Mouse (Mus musculus) thymus, adult 2 months (tissue): ENCODE measurements at regions not wholly inside any gene's neighbourhood (a gene's known extent, or its start where the extent isn't known, plus 50 kb on each side); places are given as distances from the start of the nearest gene placed in this dataset.
A peak's percentile ranks its signal among the peaks of the same experiment; 100 is the strongest.

Experiments
- DNase-seq: peaks from one replicate; pipeline ENCODE4 v3.0.0; 2021
- H3K27ac ChIP-seq: fragments of 200-500 bp; 2 replicates; pipeline ENCODE4 v1.5.1; 2012; ENCODE audit warnings: low read length, control low read depth; ENCODE audit not compliant: control insufficient read depth, insufficient read depth
- H3K27me3 ChIP-seq: fragments of 200-500 bp; 2 replicates; pipeline ENCODE4 v1.6.1; 2012; ENCODE audit warnings: mild to moderate bottlenecking, low read length, moderate library complexity, mixed read lengths; ENCODE audit not compliant: control insufficient read depth, insufficient read depth
- H3K36me3 ChIP-seq: fragments of 200-500 bp; 2 replicates; pipeline ENCODE4 v1.6.1; 2012; ENCODE audit warnings: mild to moderate bottlenecking, low read length, moderate library complexity; ENCODE audit not compliant: control insufficient read depth, insufficient read depth
- H3K4me1 ChIP-seq: fragments of 200-500 bp; replicated peaks from 2 replicates; pipeline ENCODE4 v1.6.1; 2012; ENCODE audit warnings: low read length; ENCODE audit not compliant: control insufficient read depth, insufficient read depth
- H3K4me3 ChIP-seq: fragments of 200-500 bp; 2 replicates; pipeline ENCODE4 v1.5.1; 2012; ENCODE audit warnings: mild to moderate bottlenecking, low read length, control low read depth, moderate library complexity; ENCODE audit not compliant: control insufficient read depth, insufficient read depth
- CTCF ChIP-seq: fragments of 200-500 bp; IDR thresholded peaks from 2 replicates; pipeline ENCODE4 v1.5.1; 2012; ENCODE audit warnings: mild to moderate bottlenecking, control low read depth, low read length, moderate library complexity, borderline replicate concordance; ENCODE audit not compliant: control insufficient read depth, poor library complexity, insufficient read depth; ENCODE audit errors: extremely low read depth
- POLR2A ChIP-seq: fragments of 200-500 bp; IDR thresholded peaks from 2 replicates; pipeline ENCODE4 v1.6.1; 2012; ENCODE audit warnings: mild to moderate bottlenecking, low read length, control low read depth, moderate library complexity; ENCODE audit not compliant: control insufficient read depth, poor library complexity, insufficient read depth; ENCODE audit errors: extremely low read depth
- WGBS: fragments of 180-500 bp; shearing (Covaris S2); methylation state at CpG from one replicate; pipeline ENCODE4 v1.1.7; 2018; 5-methylcytosine and 5-hydroxymethylcytosine counted together

DNA sequence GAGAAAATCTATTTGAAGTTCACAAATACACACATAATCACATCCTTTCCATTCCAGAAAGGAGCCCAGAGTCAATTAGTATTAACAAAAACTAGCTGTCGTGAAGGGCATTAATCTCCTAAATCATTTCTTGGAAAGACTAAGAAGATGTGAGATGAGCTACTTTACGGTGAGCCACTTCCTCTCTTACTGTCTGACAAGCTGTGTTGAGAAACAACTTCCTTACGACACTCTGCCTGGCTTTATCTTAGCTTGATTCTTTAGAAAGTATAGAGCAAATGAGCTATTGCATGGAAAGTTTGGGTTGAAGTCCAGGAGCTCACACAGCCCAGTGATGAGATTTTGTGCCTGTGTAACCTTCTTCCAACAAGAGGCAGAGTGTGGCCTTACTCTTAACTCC, 85.2 kb upstream of the Tmem150c start:
- Histone ChIP-seq H3K4me1 (no peaks in the 10 kb centered on the region), H3K36me3 (no peaks in the 10 kb centered on the region), H3K27ac (no peak overlapping the region), H3K4me3 (no peak overlapping the region), H3K27me3 (no peaks in the 10 kb centered on the region)
- TF ChIP-seq POLR2A (no peak), CTCF (no peak)
- 7% methylated on average over 3 of the region's 3 CpGs for WGBS
- no peak for DNase-seq

DNA sequence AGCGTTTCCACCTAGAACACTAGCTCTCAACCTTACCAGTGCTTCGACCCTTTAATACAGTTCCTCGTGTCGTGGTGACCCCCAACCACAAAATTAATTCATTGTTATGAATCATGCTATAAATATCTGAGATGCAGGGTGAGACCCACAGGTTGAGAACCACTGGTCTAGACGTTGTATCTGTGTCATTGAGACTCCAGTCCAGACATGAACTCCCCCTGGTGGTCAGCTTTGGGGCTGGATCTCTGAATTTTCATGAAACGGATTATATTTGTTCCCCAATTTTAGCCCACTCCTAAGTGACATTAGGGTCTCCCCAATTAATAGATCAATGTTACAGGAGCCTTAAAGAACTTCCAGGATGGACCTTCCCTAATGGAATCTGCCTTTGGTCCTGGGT, 81.3 kb upstream of the Tmem150c start:
- Histone ChIP-seq H3K36me3 (no peaks in the 10 kb centered on the region), H3K27me3 (no peaks in the 10 kb centered on the region), H3K4me3 (no peak overlapping the region), H3K4me1 (no peaks in the 10 kb centered on the region), H3K27ac (no peak overlapping the region)
- WGBS, result 50% methylated on average over 6 of the region's 6 CpGs
- DNase-seq, result peak; percentile 48
- TF ChIP-seq POLR2A (no peak), CTCF (no peak)

- no peaks in the 10 kb centered on the region for H3K4me1 ChIP-seq
- H3K27me3 ChIP-seq, result no peaks in the 10 kb centered on the region
- WGBS, result 41% methylated on average over 7 of the region's 7 CpGs
- H3K27ac ChIP-seq, result no peak overlapping the region
- H3K36me3 ChIP-seq, result no peaks in the 10 kb centered on the region
- TF ChIP-seq POLR2A (no peak), CTCF (no peak)
- no peak for DNase-seq
- H3K4me3 ChIP-seq, result no peak overlapping the region
Measured at GRCm38 (mm10) chr5:100239632-100240031, 80.0 kb upstream of the Tmem150c start.

- no peak overlapping the region for H3K4me3 ChIP-seq
- TF ChIP-seq CTCF, result no peak
- TF ChIP-seq POLR2A, result no peak
- no peaks in the 10 kb centered on the region for H3K4me1 ChIP-seq
- WGBS, result 79% methylated on average over 15 of the region's 15 CpGs
- no peak for DNase-seq
- H3K27ac ChIP-seq, result no peak overlapping the region
- no peaks in the 10 kb centered on the region for H3K27me3 ChIP-seq
- H3K36me3 ChIP-seq, result no peaks in the 10 kb centered on the region
Measured at GRCm38 (mm10) chr5:100238287-100239036, 78.9 kb upstream of the Tmem150c start.

DNA sequence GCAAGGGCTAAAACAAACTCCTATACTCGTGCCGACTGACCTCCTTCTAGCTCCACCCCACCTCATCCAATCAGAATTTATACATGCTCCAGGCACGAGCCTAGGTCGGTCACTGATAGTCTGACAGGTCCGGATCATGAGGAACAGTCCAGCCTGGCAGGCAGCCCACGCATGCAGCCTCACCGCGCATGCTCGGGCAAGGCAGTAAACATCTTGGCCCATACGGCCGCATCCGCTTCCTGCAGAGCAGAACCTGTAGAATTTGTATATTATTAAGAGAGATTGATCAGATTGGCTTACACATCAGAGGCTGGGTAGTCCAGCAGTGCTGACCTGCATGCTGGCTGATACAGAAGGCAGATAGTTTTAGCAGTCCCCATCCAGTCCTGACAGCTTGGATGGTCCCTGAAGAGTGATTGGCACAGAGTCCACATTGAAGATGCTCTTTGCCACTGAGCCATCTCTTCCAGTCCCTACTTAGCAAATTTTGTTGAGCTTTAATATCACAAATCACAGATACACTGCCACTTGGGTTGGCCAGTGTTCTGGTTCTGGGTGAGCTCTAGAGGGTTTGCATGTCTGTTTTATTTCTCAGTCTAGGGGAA, 78.2 kb upstream of the Tmem150c start:
- 94% methylated on average over 12 of the region's 12 CpGs for WGBS
- DNase-seq, result no peak
- H3K27ac ChIP-seq, result no peak overlapping the region

DNA sequence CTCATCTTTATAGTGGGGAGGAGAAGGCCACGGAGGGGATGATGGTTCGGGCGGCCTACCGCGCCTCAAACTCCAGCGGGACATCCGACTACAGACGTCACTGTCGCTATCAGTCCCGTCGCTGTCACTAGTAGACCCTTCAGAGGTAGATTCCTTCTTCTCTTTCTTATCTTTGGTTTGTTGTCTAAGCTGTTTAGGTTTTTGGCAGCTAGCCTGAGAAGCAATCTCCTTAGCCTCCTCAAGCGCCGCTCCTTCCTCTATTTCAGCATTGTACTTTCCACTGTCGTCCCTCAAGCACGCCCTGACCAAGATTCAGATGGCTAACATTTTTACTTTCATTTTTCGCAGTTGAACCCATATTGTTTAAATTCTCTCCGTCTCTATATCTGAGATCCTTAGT, 76.7 kb upstream of the Tmem150c start:
- Histone ChIP-seq H3K27me3 (no peaks in the 10 kb centered on the region), H3K36me3 (no peaks in the 10 kb centered on the region), H3K4me1 (no peaks in the 10 kb centered on the region), H3K4me3 (no peak overlapping the region), H3K27ac (no peak overlapping the region)
- no peak for TF ChIP-seq POLR2A
- no peak for TF ChIP-seq CTCF
- DNase-seq, result no peak
- 34% methylated on average over 17 of the region's 17 CpGs for WGBS

More for the DNA sequence above, 78.2 kb upstream of the Tmem150c start:
- Histone ChIP-seq H3K36me3 (no peaks in the 10 kb centered on the region), H3K4me1 (no peaks in the 10 kb centered on the region), H3K27me3 (no peaks in the 10 kb centered on the region), H3K4me3 (no peak overlapping the region)
- no peak for TF ChIP-seq POLR2A
- no peak for TF ChIP-seq CTCF

- 95% methylated on average over 7 of the region's 7 CpGs for WGBS
- Histone ChIP-seq H3K4me1 (peaks cover 5% of the 10 kb centered on the region), H3K36me3 (no peaks in the 10 kb centered on the region), H3K27me3 (no peaks in the 10 kb centered on the region), H3K4me3 (no peak overlapping the region), H3K27ac (no peak overlapping the region)
- DNase-seq, result no peak
- TF ChIP-seq CTCF (no peak), POLR2A (no peak)
Measured at GRCm38 (mm10) chr5:100232076-100232475, 72.5 kb upstream of the Tmem150c start.
